Mouse (Mus musculus): ENCODE results near the gene Pde5a. TPM values are rescaled to one million over a fixed set of nuclear protein-coding genes. Genes with fewer than 3 reads are reported as not detected.

The Pde5a gene
- under 1 TPM in 1 of 2 experiments, not detected in 1; 0.66 TPM for polyA plus RNA-seq (2017; shearing (Covaris generic))

GRCm38 (mm10) chr3:122728852-122729600, at the start of gene Pde5a:
Gene Pde5a, plus strand, starts transcription at chr3:122728947.

DNA sequence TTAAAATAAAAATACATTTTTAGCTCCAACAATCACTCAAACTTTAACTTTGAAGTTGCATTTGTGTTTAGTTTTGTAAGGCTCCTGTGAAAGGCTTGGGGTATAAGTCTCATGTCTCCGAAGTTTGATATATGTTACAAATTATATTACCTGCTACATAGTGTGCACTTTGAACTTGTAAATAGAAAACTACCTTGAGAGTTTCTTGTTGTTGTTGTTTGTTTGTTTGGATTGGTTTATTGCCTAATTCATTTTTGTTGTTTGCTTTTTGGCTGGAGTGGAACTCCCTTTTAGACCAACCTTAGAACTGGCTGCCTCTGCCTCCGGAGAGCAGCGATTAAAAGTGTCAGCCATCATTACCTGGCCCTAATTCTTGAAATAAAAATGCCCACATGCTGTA, 166.0 kb downstream of the Pde5a start, which contains the start of gene Fabp2:
Fabp2 (plus strand) TSS at position 301 of the 400 bp plus-strand sequence.

Other genes with a start within 250 kb of the Pde5a start
- gene Fnbp1l, start 109.2 kb upstream of the Pde5a start, polyA plus RNA-seq (2017; shearing (Covaris generic)): under 1 TPM; 0.12 to 0.54 TPM
- not detected for gene Fabp2, start 166.1 kb downstream of the Pde5a start, polyA plus RNA-seq (2017; shearing (Covaris generic))
- not detected for gene Gm10959, start 190.4 kb downstream of the Pde5a start, polyA plus RNA-seq (2017; shearing (Covaris generic))
- gene 1810037I17Rik, start 195.3 kb downstream of the Pde5a start, polyA plus RNA-seq (2017; shearing (Covaris generic)): 100 to 1,000 TPM in 1 of 2 experiments, 10 to 100 TPM in 1; 87.9 to 114 TPM

All from activated CD4-positive, CD25-positive, alpha-beta regulatory T cell (primary cell).